In genomic region chr16:86945531-86946144, GRCm38 (mm10) we compare ENCODE assay signal across 25 mouse cellular contexts.
DNase-seq lines count a peak whose midpoint lies in the region; ATAC-seq and TF ChIP-seq lines count a peak whose summit lies in the region.
"Had no signal": no experiment of that assay in that cellular context is flagged by ENCODE, and none has a peak within 500 bp of the region (broad histone marks: within the 10 kb centered on the region; RNA-seq: fewer than 3 reads in every experiment).

No protein-coding gene starts in this region.

- H3K9ac ChIP-seq in heart, embryonic 11.5 days (ENCODE audit: low read depth, low read length), result no peak overlapping the region
- no peak overlapping the region for H3K9ac ChIP-seq in heart, postnatal 0 days (replicated peaks; ENCODE audit: low read depth, low read length)
- H3K9ac ChIP-seq in liver, embryonic 12.5 days, result no peak overlapping the region
- no peak overlapping the region for H3K9ac ChIP-seq in liver, postnatal 0 days (replicated peaks)
- H3K9ac ChIP-seq: forebrain, postnatal 0 days; hindbrain, embryonic 14.5 days; limb, embryonic 13.5 days; stomach, embryonic 15.5 days had no signal

- H3K36me3 ChIP-seq in heart, embryonic 11.5 days (ENCODE audit: control insufficient read depth, insufficient read depth, low read length), result no peaks in the 10 kb centered on the region
- H3K36me3 ChIP-seq in heart, postnatal 0 days (replicated peaks; ENCODE audit: control insufficient read depth, insufficient read depth, low read length), result no peaks in the 10 kb centered on the region
- H3K36me3 ChIP-seq in liver, embryonic 12.5 days, result no peaks in the 10 kb centered on the region
- H3K36me3 ChIP-seq in liver, postnatal 0 days (replicated peaks; ENCODE audit: insufficient read depth, low read length), result no peaks in the 10 kb centered on the region
- H3K36me3 ChIP-seq: embryonic facial prominence, embryonic 10.5 days; forebrain, embryonic 10.5 days; limb, embryonic 13.5 days; stomach, embryonic 15.5 days had no signal

- ATAC-seq in heart, embryonic 11.5 days (replicated peaks; ENCODE audit: insufficient number of reproducible peaks, low FRiP score, low TSS enrichment), result peak; percentile 61
- 0 out of 2 replicates have a peak, but pooled peaks have one; percentile 14 for ATAC-seq in heart, postnatal 0 days (ENCODE audit: insufficient read depth, low read depth)
- 0 out of 2 replicates have a peak, but pooled peaks have one; percentile 8 for ATAC-seq in liver, embryonic 12.5 days
- ATAC-seq in liver, postnatal 0 days, result no peak
- ATAC-seq: CD4-positive, CD25-positive, alpha-beta regulatory T cell, adult 4 months; forebrain, postnatal 0 days; inflammation-experienced regulatory T-cells, adult 6 months; Patski had no signal

- intact Hi-C loops in heart, postnatal 10 days (cut with DNase I), result no loop called here
- intact Hi-C loops in heart, postnatal 36 days (cut with DNase I), result no loop called here

- no peak for TF ChIP-seq EP300 in heart, postnatal 0 days (IDR thresholded peaks at IDR 0.05; ENCODE audit: low read depth)
- TF ChIP-seq EP300 in liver, postnatal 0 days (IDR thresholded peaks at IDR 0.05; ENCODE audit: low read depth), result 0 out of 2 replicates have a peak, but pooled peaks have one; percentile 16

- no peak for TF ChIP-seq CTCF in heart, postnatal 0 days (IDR thresholded peaks at IDR 0.05; ENCODE audit: low read depth)
- no peak for TF ChIP-seq CTCF in liver, postnatal 0 days (IDR thresholded peaks at IDR 0.05; ENCODE audit: low read depth)

- H3K4me3 ChIP-seq in heart, embryonic 11.5 days (ENCODE audit: low read depth, low read length), result no peak overlapping the region
- H3K4me3 ChIP-seq in heart, postnatal 0 days (ENCODE audit: low read depth, low read length), result no peak overlapping the region
- no peak overlapping the region for H3K4me3 ChIP-seq in liver, embryonic 12.5 days
- H3K4me3 ChIP-seq in liver, postnatal 0 days (ENCODE audit: low read depth, low read length), result no peak overlapping the region
- H3K4me3 ChIP-seq: embryonic facial prominence, embryonic 10.5 days; forebrain, embryonic 10.5 days; limb, embryonic 13.5 days; stomach, embryonic 15.5 days had no signal

- no peaks in the 10 kb centered on the region for H3K4me1 ChIP-seq in heart, embryonic 11.5 days (ENCODE audit: control insufficient read depth, insufficient read depth, low read length)
- H3K4me1 ChIP-seq in heart, postnatal 0 days (ENCODE audit: control insufficient read depth, insufficient read depth), result peaks cover 8% of the 10 kb centered on the region; the same call in 1 of the 2 replicates
- H3K4me1 ChIP-seq in liver, embryonic 12.5 days, result no peaks in the 10 kb centered on the region
- no peaks in the 10 kb centered on the region for H3K4me1 ChIP-seq in liver, postnatal 0 days (ENCODE audit: insufficient read depth)
- H3K4me1 ChIP-seq: embryonic facial prominence, embryonic 10.5 days; forebrain, embryonic 10.5 days; limb, embryonic 13.5 days; stomach, embryonic 15.5 days had no signal

- H3K27me3 ChIP-seq in heart, embryonic 11.5 days (ENCODE audit: control insufficient read depth, insufficient read depth, low read length), result no peaks in the 10 kb centered on the region
- H3K27me3 ChIP-seq in heart, postnatal 0 days (ENCODE audit: control insufficient read depth, insufficient read depth, low read length), result no peaks in the 10 kb centered on the region
- no peaks in the 10 kb centered on the region for H3K27me3 ChIP-seq in liver, embryonic 12.5 days (replicated peaks)
- no peaks in the 10 kb centered on the region for H3K27me3 ChIP-seq in liver, postnatal 0 days (ENCODE audit: insufficient read depth, low read length)
- H3K27me3 ChIP-seq: limb, embryonic 13.5 days; Patski; stomach, embryonic 15.5 days had no signal

- 59% methylated on average over 6 of the region's 6 CpGs for WGBS in heart, embryonic 11.5 days (ENCODE audit: insufficient replicate concordance)
- 36% methylated on average over 6 of the region's 6 CpGs for WGBS in heart, postnatal 0 days
- 56% methylated on average over 6 of the region's 6 CpGs for WGBS in liver, embryonic 12.5 days (ENCODE audit: insufficient replicate concordance)
- 49% methylated on average over 6 of the region's 6 CpGs for WGBS in liver, postnatal 0 days (ENCODE audit: insufficient replicate concordance)

- no peak overlapping the region for H3K27ac ChIP-seq in heart, embryonic 11.5 days (ENCODE audit: low read depth, low read length)
- no peak overlapping the region for H3K27ac ChIP-seq in heart, postnatal 0 days (ENCODE audit: low read depth)
- no peak overlapping the region for H3K27ac ChIP-seq in liver, embryonic 12.5 days
- H3K27ac ChIP-seq in liver, postnatal 0 days (ENCODE audit: low read depth), result no peak overlapping the region
- H3K27ac ChIP-seq: embryonic facial prominence, embryonic 10.5 days; forebrain, embryonic 10.5 days; hindbrain, embryonic 14.5 days; limb, embryonic 13.5 days; stomach, embryonic 15.5 days had no signal

- DNase-seq in heart, postnatal 10 days, result no peak
- no peak for DNase-seq in heart, postnatal 0 days (ENCODE audit: low spot score)
- DNase-seq in heart, postnatal 36 days, result no peak
- DNase-seq in liver, result no peak
- DNase-seq in liver, postnatal 0 days, result no peak
- no peak for DNase-seq in urinary bladder, postnatal 10 days (ENCODE audit: low spot score)
- DNase-seq: cerebellum, adult 11-12 months; cerebellum, postnatal 10 days; forebrain, postnatal 0 days; gastrocnemius, postnatal 25 days; layer of hippocampus, adult 9-11 months; lung, adult 2 months; lung, postnatal 14 days; thymus, postnatal 36 days had no signal

- no peak overlapping the region for H3K4me2 ChIP-seq in heart, embryonic 11.5 days
- no peak overlapping the region for H3K4me2 ChIP-seq in heart, postnatal 0 days (ENCODE audit: low read depth, low read length)
- no peak overlapping the region for H3K4me2 ChIP-seq in liver, embryonic 12.5 days
- no peak overlapping the region for H3K4me2 ChIP-seq in liver, postnatal 0 days (ENCODE audit: low read depth, low read length)
- H3K4me2 ChIP-seq: hindbrain, embryonic 14.5 days; limb, embryonic 13.5 days; midbrain, embryonic 11.5 days; stomach, embryonic 15.5 days had no signal

- no peaks in the 10 kb centered on the region for H3K9me3 ChIP-seq in heart, embryonic 11.5 days (replicated peaks; ENCODE audit: control insufficient read depth, low read length)
- H3K9me3 ChIP-seq in heart, postnatal 0 days (replicated peaks; ENCODE audit: control insufficient read depth, low read length), result no peaks in the 10 kb centered on the region; the same call in 1 of the 2 replicates
- no peaks in the 10 kb centered on the region; the same call in 1 of the 2 replicates for H3K9me3 ChIP-seq in liver, embryonic 12.5 days (replicated peaks)
- no peaks in the 10 kb centered on the region for H3K9me3 ChIP-seq in liver, postnatal 0 days (ENCODE audit: low read length)
- H3K9me3 ChIP-seq: embryonic facial prominence, embryonic 10.5 days; forebrain, embryonic 10.5 days; limb, embryonic 13.5 days; stomach, embryonic 15.5 days had no signal
